Mouse (Mus musculus) myocyte (in vitro differentiated cells): Measurements from ENCODE around the gene Adamts12.

Source experiments
- CEBPB ChIP-seq: IDR thresholded peaks from 2 replicates; pipeline ENCODE4 v1.6.1; 2011; ENCODE audit warnings: mild to moderate bottlenecking, moderate library complexity; ENCODE audit not compliant: poor library complexity, insufficient read depth, severe bottlenecking
- E2F4 ChIP-seq: IDR thresholded peaks from one replicate; pipeline ENCODE4 v1.6.1; 2011; ENCODE audit warnings: mild to moderate bottlenecking, control low read depth, moderate library complexity; ENCODE audit not compliant: insufficient read depth
- MAX ChIP-seq: IDR thresholded peaks from one replicate; pipeline ENCODE4 v1.6.1; 2011; ENCODE audit warnings: low read depth, mild to moderate bottlenecking, control low read depth
- MYOD1 ChIP-seq, 3 experiments: IDR thresholded peaks; one replicate each; pipeline ENCODE4 v1.6.1; 2011; ENCODE audit warnings: control low read depth in 2 of 3, low read depth in 2 of 3, mild to moderate bottlenecking in 2 of 3, moderate library complexity in 1 of 3; ENCODE audit not compliant: insufficient read length in 2 of 3, control insufficient read depth in 1 of 3
- MYOG ChIP-seq, 3 experiments: IDR thresholded peaks; one replicate each; pipeline ENCODE4 v1.6.1; 2011; ENCODE audit warnings: control low read depth in 2 of 3, low read depth in 2 of 3, mild to moderate bottlenecking in 2 of 3; ENCODE audit not compliant: insufficient read length in 2 of 3, control insufficient read depth in 1 of 3, insufficient read depth in 1 of 3
- POLR2A ChIP-seq: IDR thresholded peaks from one replicate; pipeline ENCODE4 v1.6.1; 2011; ENCODE audit warnings: low read depth, mild to moderate bottlenecking, control low read depth, moderate library complexity; ENCODE audit not compliant: insufficient read length
- REST ChIP-seq: IDR thresholded peaks from one replicate; pipeline ENCODE4 v1.6.1; 2011; ENCODE audit warnings: mild to moderate bottlenecking, control low read depth, moderate library complexity; ENCODE audit not compliant: insufficient read depth, insufficient read length
- SRF ChIP-seq: IDR thresholded peaks from one replicate; pipeline ENCODE4 v1.6.1; 2011; ENCODE audit warnings: low read depth; ENCODE audit not compliant: control insufficient read depth, insufficient read length
- TCF12 ChIP-seq: IDR thresholded peaks from one replicate; pipeline ENCODE4 v1.6.1; 2011; ENCODE audit warnings: mild to moderate bottlenecking, control low read depth; ENCODE audit not compliant: poor library complexity, insufficient read depth, severe bottlenecking
- TCF3 ChIP-seq: IDR thresholded peaks from one replicate; pipeline ENCODE4 v1.6.1; 2011; ENCODE audit warnings: low read depth, control low read depth; ENCODE audit not compliant: insufficient read length
- USF1 ChIP-seq: IDR thresholded peaks from one replicate; pipeline ENCODE4 v1.6.1; 2011; ENCODE audit warnings: low read depth, mild to moderate bottlenecking, control low read depth, moderate library complexity

DNA sequence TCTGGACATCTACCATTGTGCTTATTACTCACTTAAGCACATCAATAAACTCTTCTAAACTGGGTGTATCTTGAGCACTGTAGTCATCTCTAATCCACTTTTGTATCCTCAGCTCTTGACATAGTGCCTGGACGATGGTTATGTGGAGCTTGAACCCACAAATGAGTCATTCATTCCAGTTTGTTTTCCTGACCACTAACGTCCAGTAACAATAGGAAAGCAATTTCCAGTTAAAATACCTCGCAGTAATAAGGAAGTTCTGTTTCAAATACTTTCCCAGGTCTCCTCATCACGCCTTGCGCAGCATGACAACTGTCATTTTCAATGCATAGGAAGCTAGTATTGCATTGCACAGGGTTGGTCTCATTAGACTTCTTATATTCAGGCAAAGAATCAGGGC, 21.8 kb upstream of the Adamts12 start:
- TF ChIP-seq E2F4 (no peak), POLR2A (no peak), MYOG (IDR thresholded peaks at IDR 0.05; ENCODE audit: control insufficient read depth in 1 of 3, insufficient read depth in 1 of 3, insufficient read length in 2 of 3, low read depth in 2 of 3) (no peak), CEBPB (no peak), USF1 (no peak), REST (no peak), MYOD1 (IDR thresholded peaks at IDR 0.05; ENCODE audit: control insufficient read depth in 1 of 3, insufficient read length in 2 of 3, low read depth in 2 of 3) (no peak), SRF (no peak), MAX (no peak), TCF12 (no peak), TCF3 (no peak)
